Mouse (Mus musculus): ENCODE data around the gene Epm2aip1.
A peak's percentile ranks its signal among the peaks of the same experiment; 100 is the strongest.

The Epm2aip1 gene

GRCm38 (mm10) chr9:111271434-111272160 lies at the start of gene Epm2aip1, which contains the start of gene Mlh1:
Gene Epm2aip1, plus strand, starts transcription at chr9:111271929.
Gene Mlh1, minus strand, starts transcription at chr9:111271791.
- DNase-seq (ENCODE audit: low read depth): peak; percentile 99

- DNase-seq (ENCODE audit: low read depth): no peak
These were observed 48.3 kb upstream of the Epm2aip1 start for GRCm38 (mm10) chr9:111223406-111223805.

GRCm38 (mm10) chr9:111228446-111228845 lies 43.3 kb upstream of the Epm2aip1 start:
- no peak for DNase-seq (ENCODE audit: low read depth)

- DNase-seq (ENCODE audit: low read depth): no peak
These were observed 37.0 kb upstream of the Epm2aip1 start for GRCm38 (mm10) chr9:111234701-111235100.

- no peak for DNase-seq (ENCODE audit: low read depth)
These were observed 34.0 kb upstream of the Epm2aip1 start for GRCm38 (mm10) chr9:111237726-111238125.

GRCm38 (mm10) chr9:111239821-111240220 lies 31.9 kb upstream of the Epm2aip1 start:
- DNase-seq (ENCODE audit: low read depth): no peak

GRCm38 (mm10) chr9:111243384-111243783 lies 28.3 kb upstream of the Epm2aip1 start:
- DNase-seq (ENCODE audit: low read depth): no peak

GRCm38 (mm10) chr9:111245546-111245945 lies 26.2 kb upstream of the Epm2aip1 start:
- DNase-seq (ENCODE audit: low read depth): no peak

- DNase-seq (ENCODE audit: low read depth): peak; percentile 22
These were observed 24.0 kb upstream of the Epm2aip1 start for GRCm38 (mm10) chr9:111247682-111248246.

GRCm38 (mm10) chr9:111252161-111252869 lies 19.4 kb upstream of the Epm2aip1 start:
- DNase-seq (ENCODE audit: low read depth): no peak

- DNase-seq (ENCODE audit: low read depth): no peak
These were observed 11.3 kb upstream of the Epm2aip1 start for GRCm38 (mm10) chr9:111260360-111260985.

GRCm38 (mm10) chr9:111261356-111261755 lies 10.4 kb upstream of the Epm2aip1 start:
- DNase-seq (ENCODE audit: low read depth): no peak

GRCm38 (mm10) chr9:111267998-111268397 lies 3.7 kb upstream of the Epm2aip1 start:
- no peak for DNase-seq (ENCODE audit: low read depth)

- no peak for DNase-seq (ENCODE audit: low read depth)
These were observed 1.1 kb upstream of the Epm2aip1 start for GRCm38 (mm10) chr9:111270606-111271005.

- DNase-seq (ENCODE audit: low read depth): peak; percentile 38
These were observed 684 bp upstream of the Epm2aip1 start for GRCm38 (mm10) chr9:111271056-111271433.

GRCm38 (mm10) chr9:111272356-111272755 lies 627 bp downstream of the Epm2aip1 start:
- no peak for DNase-seq (ENCODE audit: low read depth)

- DNase-seq (ENCODE audit: low read depth): no peak
These were observed 1.5 kb downstream of the Epm2aip1 start for GRCm38 (mm10) chr9:111272996-111273785.

- DNase-seq (ENCODE audit: low read depth): no peak
These were observed 2.2 kb downstream of the Epm2aip1 start for GRCm38 (mm10) chr9:111273958-111274357.

GRCm38 (mm10) chr9:111275156-111275555 lies 3.4 kb downstream of the Epm2aip1 start:
- DNase-seq (ENCODE audit: low read depth): no peak

GRCm38 (mm10) chr9:111285061-111285460 lies 13.3 kb downstream of the Epm2aip1 start:
- no peak for DNase-seq (ENCODE audit: low read depth)

- no peak for DNase-seq (ENCODE audit: low read depth)
These were observed 13.9 kb downstream of the Epm2aip1 start for GRCm38 (mm10) chr9:111285676-111286075.

- no peak for DNase-seq (ENCODE audit: low read depth)
These were observed 14.7 kb downstream of the Epm2aip1 start for GRCm38 (mm10) chr9:111286468-111286867.

All from c-Kit-positive CD71-negative TER-119-negative erythroid progenitor cells, embryonic 14.5 days (primary cell).